Mouse (Mus musculus) cerebellum, postnatal 4 days (tissue): ENCODE data around the gene Ntn3.

Experiments used
- DNase-seq, 2 experiments: peaks; one replicate each; pipeline ENCODE4 v3.0.0; 2022; ENCODE audit warnings: low spot score in 2 of 2, mixed read lengths in 1 of 2

Gene Ntn3

GRCm38 (mm10) chr17:24190934-24191333 lies 18.4 kb downstream of the Ntn3 start:
- no peak for DNase-seq

- DNase-seq, result no peak
These were observed 35.1 kb downstream of the Ntn3 start for GRCm38 (mm10) chr17:24174259-24174658.

- DNase-seq, result peak in 1 of 2 experiments; percentile 69
These were observed 35.9 kb downstream of the Ntn3 start for GRCm38 (mm10) chr17:24173423-24173822.

- DNase-seq, result no peak
These were observed 37.6 kb downstream of the Ntn3 start for GRCm38 (mm10) chr17:24171738-24172137.

- DNase-seq, result no peak
These were observed 38.6 kb downstream of the Ntn3 start for GRCm38 (mm10) chr17:24170729-24171128.

GRCm38 (mm10) chr17:24170125-24170524 lies 39.2 kb downstream of the Ntn3 start:
- no peak for DNase-seq

GRCm38 (mm10) chr17:24169317-24170065 lies 39.8 kb downstream of the Ntn3 start, which contains the start of gene Atp6v0c:
TSS of gene Atp6v0c (minus strand) at chr17:24169702.
- DNase-seq, result peak; percentile 87 to 93

- DNase-seq, result peak in 1 of 2 experiments; percentile 70
These were observed 40.6 kb downstream of the Ntn3 start for GRCm38 (mm10) chr17:24168590-24169277.

GRCm38 (mm10) chr17:24167891-24168505 lies 41.3 kb downstream of the Ntn3 start:
- no peak for DNase-seq

GRCm38 (mm10) chr17:24167120-24167519 lies 42.2 kb downstream of the Ntn3 start:
- no peak for DNase-seq

- DNase-seq, result no peak
These were observed 44.6 kb downstream of the Ntn3 start for GRCm38 (mm10) chr17:24164566-24165259.

- peak; percentile 95 to 99 for DNase-seq
These were observed 46.0 kb downstream of the Ntn3 start, which contains the start of gene Amdhd2 for GRCm38 (mm10) chr17:24163176-24163962. TSS of gene Amdhd2 (minus strand) at chr17:24163766.

GRCm38 (mm10) chr17:24162584-24163175 lies 46.7 kb downstream of the Ntn3 start:
- no peak for DNase-seq

- no peak for DNase-seq
These were observed 47.9 kb downstream of the Ntn3 start for GRCm38 (mm10) chr17:24161466-24161865.

GRCm38 (mm10) chr17:24157526-24157925 lies 51.8 kb downstream of the Ntn3 start:
- DNase-seq, result no peak

GRCm38 (mm10) chr17:24157121-24157520 lies 52.2 kb downstream of the Ntn3 start:
- DNase-seq, result no peak

GRCm38 (mm10) chr17:24156394-24156793 lies 52.9 kb downstream of the Ntn3 start:
- no peak for DNase-seq

- no peak for DNase-seq
These were observed 53.6 kb downstream of the Ntn3 start for GRCm38 (mm10) chr17:24155742-24156141.

- DNase-seq, result no peak
These were observed 54.9 kb downstream of the Ntn3 start for GRCm38 (mm10) chr17:24154463-24154862.
